Mouse (Mus musculus) adrenal gland, adult 2 months (tissue): ENCODE data around the gene Brd3os. TPM values are rescaled to one million over a fixed set of nuclear protein-coding genes. Genes with fewer than 3 reads are reported as not detected.
A peak's percentile ranks its signal among the peaks of the same experiment; 100 is the strongest.

Source experiments
- DNase-seq: peaks from one replicate; pipeline ENCODE4 v3.0.0; 2021
- polyA plus RNA-seq: library from polyadenylated mRNA; depleted of rRNA; stranded (reverse); fragments of >200 nt; gene quantifications from 2 replicates; pipeline ENCODE4 v1.2.3, GENCODE M21; 2012
- total RNA-seq, 2 experiments: library from RNA; stranded (reverse); gene quantifications; 2 replicates each; pipeline ENCODE4 v1.2.3; 2021

Gene Brd3os
- total and polyA plus RNA-seq, 3 experiments: 6.2 to 46.0 (median 17.2) TPM

DNA sequence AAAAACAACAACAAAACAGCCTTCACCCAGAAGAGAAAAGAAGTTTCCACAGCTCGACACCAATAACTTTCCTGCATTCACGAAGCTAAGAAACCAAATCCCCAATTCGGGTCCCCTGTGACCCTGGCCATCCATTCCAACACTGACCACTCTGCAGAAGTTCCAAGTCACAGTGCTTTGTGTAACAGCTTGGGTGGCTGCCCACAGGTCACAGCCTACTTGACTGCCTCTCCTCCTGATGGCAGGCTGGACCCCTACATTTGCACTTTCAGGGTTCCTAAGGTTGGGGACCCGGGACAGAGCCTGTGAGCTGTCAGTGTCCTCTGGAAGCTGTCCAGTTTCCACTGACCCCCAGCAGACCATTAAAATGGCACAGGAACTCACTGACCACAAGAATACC lies 20.8 kb downstream of the Brd3os start:
- no peak for DNase-seq

DNA sequence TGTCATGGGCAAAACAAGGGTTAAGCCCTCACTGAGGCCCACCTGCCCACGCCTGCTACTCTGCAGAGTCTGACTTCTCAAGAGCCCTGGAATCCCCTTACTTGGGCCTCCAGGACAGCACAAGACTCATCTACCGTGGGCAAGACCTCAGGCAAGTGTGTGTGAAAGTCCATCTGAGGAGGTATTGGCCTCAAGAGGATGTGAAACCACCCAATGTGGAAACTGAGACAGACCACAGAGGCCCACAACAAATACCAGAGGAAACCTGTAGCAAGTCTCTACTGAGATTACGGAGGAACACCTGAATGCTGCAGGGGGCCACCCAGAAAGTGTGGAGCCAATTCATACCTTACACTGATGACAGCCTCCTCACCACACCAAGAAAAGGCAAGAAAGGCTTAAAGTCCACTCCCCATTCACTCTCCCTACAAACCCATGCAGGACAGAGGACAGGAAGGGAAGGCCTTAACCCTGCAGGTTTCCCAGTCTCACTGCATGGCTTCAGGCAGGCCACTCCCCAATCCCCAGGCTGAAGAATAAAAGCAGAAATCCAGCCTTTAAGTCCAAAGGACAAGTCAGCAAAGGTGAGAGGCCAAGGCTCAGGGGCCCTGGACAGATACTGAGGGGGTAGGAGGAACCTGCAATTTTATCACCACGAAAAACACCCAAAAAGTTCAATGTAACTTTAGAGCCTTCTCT lies 27.3 kb downstream of the Brd3os start:
- DNase-seq: peak; percentile 2

DNA sequence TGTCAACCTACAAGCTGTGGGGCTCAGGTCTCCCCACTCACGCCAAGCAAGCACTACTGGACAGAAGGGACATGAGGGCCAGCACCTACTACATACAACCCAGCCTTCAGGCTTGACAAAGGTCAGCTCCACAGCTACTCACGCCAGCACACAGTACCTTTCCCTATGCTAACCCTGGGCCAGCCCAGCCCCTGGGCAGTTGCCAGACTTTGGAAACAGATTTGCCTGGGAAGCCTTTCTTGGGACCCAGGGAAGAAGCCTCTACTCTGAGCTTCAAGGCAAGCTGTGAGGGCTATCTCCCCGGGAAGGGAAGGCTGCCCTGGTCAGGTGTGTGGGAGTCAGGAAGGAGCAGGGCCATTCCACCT lies 27.8 kb downstream of the Brd3os start:
- DNase-seq: peak; percentile 71

DNA sequence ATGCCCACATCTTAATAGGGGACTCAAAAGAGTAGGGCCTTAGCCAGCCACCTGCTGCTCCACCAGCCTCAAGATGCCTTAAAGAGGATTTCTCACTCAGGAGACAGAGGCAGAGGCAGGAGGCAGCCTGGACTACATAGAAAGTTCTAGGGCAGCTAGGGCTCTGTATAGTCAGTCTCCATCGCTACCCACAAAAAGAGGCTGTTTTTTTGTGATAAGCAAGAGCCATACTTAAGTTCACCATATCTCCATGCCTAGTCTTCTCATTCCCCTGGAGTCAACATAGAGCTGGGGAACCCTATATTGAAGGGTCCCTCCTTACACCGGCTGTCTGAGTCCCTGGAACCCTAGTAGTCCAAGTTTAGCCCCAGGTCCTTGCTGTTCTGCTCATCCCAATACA lies 28.4 kb downstream of the Brd3os start:
- no peak for DNase-seq

DNA sequence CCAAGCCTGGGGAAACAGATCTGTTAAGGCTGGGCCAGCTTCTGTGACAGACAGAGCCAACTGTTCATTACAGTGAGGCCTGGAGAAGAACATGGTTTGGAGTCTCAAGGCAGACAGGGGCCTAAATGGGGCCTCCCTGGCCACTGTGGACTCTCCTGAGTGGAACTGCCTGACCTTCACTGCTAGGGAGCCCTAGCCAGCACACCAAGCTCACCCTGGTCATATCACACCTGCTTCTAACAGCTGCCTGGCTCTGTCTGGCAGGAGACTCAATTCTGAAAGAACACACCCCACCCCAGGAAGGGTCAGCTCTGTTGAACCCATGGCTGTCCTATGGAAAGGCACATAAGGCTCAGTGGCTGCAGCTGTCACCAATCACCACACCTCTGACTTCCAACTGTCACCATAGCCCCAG lies 29.1 kb downstream of the Brd3os start:
- DNase-seq: peak; percentile 9

DNA sequence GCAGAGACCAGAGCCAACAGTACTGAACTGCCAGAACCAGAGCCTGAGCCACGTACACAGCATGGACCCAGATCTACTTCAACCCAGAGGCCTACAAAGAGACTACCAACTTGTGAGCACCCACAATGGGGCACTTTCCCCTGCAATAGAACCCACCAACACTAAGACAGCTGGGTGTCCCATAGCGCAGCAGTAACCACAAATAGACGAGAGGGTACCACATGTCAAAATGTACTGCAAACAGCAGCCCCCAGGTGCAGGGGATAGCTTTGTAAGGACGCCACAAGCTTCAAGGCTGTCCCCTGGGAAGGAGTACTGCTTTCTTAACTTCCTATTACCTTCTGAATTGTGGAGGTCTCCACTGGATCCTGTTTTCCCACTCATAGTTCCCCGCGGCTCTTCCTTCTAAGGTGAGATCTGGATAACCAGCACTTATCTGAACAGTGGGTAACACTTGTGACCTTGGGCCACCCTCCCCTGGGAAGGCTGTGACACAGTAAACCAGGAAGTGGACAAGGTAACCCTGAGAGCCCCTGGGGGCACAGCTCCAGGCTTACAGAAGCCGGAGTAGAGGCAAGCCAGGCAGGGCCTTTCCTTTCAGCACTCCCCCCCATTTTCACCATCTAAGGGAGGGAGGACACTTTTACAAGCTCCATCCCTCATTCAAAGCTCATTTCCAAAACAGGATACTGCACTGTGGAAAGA lies 31.1 kb downstream of the Brd3os start:
- DNase-seq: peak; percentile 49

DNA sequence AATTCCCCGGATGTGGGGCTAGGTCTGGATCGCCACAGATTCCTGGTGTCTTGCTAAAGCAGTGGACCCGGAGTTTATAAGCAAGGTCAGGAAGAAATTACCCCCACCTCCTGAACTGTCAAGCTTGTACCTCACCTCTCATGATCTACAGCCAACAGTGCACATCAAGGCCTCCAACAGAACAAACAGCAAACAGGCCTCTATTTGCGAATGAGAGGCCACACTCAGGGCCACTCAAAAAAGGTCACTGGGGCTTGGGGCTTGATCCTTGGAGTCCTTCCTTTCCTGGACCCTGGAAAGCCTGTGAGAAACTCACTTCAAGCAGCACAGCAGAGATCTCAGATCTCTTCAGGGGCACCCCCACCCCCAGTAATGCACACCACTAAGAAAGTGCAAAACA lies 31.8 kb downstream of the Brd3os start:
- peak; percentile 61 for DNase-seq

DNA sequence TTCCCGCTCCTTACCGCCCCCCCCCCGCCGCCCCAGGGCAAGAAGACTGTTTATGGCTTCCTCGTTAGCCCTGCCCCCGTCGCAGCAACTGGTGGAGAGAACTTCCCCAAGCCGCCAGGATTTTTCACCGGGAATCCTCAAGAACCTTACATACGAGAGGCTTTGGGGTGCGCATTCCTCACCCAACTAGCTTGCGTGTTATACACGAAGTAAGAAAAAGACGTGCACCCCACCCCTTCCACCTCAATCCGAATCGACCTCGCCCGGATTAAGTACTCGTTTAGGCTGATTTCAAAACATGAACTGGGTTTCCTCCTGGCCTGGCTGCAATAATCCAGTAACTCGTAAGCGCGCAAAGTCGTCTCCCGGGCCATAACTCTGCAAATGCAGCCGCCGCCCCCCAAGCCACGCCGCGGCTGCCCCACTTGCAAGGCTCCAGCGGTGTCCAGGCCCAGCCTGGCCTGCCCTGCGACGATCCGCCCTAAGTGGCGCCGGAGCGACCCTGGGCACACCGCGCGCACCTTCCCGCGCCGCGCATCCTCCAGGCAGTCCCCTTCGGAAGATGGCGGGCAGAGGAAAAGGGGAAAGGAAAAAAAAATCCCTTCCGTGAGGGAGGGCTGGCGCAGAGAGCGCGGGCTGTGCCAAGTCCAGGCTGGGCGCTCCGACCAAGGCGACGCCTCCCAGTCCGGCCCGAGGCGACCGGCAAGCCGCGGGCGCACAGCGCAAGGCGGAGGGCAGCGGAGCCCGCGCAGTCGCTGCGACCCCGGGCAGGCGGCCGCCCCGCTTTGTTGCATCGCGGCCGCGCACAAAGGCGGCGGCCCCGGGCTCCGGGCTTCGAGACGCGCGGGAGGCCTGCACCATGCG lies 32.7 kb downstream of the Brd3os start:
- DNase-seq: peak; percentile 73

DNA sequence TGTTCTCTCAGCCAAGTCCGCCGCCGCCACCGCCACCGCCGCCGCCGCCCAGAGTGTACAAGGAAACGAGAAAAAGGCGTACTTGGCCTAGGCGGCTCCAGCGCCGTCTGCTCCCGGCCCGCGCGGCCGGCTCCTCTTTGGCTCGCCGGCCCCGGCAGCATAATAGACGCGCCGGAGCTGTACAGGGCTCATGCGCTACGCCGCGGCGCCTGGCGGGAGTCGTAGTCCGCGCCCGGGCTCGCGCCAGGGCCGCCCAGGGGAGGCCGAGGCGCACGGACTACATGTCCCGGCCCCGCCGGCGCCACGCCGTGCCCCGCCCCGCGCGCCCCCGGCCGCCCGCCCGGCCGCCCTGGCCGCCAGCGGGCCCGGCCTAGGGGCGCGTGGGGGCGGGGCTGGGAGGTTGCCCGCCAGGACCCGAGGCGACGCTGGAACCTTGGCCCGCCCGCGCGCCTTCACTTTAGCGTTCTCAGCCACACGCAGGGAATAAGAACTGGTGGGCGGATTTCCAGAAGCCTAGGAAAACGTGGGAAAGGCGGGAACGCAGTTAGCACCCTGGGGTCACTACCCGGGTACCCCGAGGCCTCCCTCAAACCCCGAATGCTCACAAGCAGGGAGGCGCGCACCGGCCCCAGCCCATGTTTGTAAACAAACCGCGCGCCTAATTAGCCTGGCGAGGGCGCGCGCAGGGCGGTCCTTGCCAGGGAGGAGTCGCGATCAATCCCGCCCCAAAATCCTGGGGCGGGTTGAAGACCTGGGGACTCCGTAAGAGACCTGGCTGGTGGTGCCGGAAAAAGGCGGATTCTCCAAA lies 33.6 kb downstream of the Brd3os start:
- peak; percentile 95 for DNase-seq

DNA sequence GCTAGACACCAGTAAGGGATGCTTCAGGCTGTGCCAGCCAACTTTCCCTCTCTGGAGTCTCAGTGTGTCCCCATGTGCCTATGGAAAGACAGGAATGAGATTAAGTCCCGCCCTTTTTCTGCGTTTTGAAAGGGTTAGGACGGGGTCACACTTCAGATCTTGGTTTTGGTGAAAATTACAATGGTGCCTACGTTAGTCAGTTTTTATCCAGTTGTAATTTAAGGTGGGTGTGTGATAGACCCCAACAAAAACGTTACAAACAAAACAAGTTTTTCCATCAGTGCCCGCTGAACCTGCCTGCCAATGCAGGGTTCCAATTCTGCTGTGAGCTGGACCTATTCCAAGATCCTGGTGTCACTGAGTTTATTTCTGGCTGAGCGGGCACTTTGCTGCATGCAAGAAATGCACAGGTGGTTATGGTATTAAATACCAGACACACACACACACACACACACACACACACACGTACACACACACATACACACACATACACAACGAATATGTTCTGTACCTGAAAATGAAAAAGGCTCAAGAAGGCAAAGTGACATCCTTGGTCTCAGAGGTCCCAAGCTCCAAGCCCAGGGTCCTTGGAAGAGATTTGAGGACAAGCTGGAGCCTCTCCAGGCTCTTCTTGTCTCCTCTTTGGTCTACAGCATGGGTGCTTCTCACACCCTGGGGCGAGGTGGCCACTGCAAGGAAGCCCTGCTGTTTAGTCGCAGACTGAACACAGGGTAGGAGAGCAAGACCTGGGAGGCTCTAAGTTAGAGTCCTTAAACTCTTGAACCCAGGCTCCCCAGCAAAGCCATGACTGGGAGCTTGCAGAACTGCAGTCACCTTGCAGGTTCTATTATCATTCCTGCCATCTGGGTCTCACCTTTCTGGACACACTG lies 34.4 kb downstream of the Brd3os start:
- DNase-seq: no peak

DNA sequence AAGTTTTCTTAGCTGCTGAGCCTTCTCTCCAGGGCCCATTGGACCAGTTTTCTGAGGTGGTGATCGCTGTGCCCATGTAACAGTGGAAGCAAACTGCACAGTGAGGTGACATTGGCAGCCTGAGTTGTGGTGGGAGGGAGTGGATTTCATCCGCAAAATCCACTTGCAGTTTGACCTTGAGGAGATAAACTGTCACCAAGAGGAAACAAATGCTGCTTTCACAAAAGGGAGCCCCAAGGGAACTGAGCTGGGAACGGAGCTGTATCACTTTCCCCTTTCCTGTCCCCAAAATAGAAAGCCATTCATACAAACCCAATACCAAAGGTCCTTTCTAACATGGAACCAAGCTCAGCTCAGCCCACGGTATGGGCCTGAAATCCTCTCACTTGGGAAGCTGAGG lies 37.7 kb downstream of the Brd3os start:
- peak; percentile 27 for DNase-seq

DNA sequence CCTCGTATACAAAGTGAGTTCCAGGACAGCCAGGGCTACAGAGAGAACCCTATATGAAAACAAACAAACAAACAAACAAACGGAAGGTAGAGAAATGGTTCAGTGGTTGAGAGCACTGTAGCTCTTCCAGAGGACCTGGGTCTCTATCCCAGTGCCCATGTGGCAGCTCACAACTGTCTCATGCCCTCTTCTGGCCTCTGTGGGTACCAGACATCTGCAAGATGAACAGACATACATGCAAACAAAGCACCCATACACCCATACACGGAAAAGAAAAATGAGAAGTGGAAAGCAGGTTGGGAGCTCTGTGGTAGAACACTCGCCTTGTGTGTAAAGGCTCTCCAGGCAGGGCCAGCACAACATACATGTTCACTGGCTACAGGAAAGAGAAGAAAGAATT lies 38.2 kb downstream of the Brd3os start:
- no peak for DNase-seq

DNA sequence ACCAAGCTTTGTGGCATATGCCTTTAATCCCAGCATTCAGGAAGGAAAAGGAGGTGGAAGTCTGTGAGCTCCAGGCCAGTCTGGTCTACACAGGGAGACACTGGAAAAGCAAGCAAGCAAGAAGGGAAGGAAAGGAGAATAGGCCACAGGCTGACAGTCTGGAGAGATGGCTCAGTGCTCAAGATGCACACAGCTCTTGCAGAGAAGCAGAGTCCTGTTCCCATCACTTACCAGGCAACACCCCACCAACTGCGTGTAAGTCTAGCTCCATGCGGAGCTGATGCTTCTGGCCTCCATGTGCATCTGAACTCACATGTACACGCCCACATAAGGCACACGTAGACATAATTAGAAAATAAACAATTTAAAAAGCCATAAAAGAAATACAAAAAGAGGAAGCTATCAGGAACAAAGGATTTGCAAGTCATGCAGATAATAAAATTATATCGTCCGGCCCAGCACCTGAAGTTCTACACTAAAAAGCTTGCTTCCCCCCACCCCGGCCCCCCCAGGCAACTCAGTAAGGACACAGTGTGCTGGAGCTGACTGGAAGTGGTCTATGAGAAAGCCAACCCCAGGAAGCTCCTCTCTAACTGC lies 40.2 kb downstream of the Brd3os start:
- no peak for DNase-seq

DNA sequence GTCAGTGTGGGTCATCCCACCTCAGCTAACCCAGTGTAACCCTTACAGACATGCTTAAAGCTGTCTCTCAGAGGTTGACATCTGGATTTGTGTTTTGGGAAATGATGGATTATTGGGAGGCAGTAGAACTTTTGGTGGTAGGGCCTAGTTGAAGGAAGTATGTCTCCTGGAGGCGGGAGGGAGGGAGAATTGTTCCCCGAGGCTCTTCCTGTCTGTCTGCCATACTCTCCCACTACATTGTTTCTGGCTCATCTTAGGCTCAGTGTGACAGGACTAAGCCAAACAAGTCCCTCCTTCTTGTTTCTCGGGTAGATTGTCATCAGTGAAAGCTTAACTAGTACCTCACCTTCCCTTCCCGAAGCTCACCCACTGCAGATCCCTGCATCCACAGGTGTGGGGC lies 44.6 kb downstream of the Brd3os start:
- DNase-seq: no peak

DNA sequence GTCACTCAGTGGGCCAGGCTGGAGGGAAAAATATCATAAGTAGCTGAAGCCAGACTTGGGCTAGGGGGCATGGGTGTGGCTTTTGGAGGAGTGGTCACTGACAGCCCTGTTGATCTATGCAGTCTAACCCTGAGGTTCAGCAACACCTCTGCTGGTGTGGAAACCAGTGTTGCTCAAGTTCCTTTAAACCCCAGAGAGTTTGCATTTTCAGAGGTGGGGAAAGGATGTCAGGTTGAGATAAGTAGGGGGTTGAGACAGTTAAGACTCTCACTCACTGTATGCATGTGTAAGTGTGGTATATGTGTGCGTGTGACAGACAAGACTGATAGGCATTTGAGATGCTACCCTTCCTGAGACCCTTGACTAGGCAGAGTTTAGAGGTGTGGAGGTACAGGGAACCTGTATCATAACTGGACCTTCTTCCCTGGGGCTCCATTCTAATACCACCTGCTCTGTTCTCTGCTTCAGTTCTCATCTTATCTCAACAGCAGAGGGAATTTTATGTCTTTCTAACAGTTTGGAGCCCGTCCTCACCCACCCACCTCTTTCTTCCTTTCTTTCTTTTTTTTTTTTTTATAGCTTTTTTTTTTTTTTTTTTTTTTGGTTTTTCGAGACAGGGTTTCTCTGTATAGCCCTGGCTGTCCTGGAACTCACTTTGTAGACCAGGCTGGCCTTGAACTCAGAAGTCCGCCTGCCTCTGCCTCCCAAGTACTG lies 45.4 kb downstream of the Brd3os start:
- DNase-seq: no peak

DNA sequence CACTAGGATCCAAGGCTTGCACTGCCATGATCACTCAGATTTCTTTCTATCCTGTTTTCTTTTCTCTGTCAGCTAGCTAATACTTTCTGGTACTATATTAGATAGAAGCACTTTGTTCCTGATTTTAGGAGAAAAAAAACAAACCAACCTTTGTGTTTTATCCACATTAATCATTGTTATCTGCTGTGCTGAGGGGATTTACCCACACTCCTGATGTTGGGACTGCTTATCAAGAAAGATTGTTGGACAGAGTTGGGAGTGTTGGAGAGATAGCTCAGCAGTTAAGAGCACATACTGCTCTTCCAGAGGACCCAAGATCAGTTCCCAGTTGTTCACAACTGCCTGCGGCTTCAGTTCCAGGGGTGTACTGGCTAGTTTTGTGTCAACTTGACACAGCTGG lies 46.2 kb downstream of the Brd3os start:
- no peak for DNase-seq

DNA sequence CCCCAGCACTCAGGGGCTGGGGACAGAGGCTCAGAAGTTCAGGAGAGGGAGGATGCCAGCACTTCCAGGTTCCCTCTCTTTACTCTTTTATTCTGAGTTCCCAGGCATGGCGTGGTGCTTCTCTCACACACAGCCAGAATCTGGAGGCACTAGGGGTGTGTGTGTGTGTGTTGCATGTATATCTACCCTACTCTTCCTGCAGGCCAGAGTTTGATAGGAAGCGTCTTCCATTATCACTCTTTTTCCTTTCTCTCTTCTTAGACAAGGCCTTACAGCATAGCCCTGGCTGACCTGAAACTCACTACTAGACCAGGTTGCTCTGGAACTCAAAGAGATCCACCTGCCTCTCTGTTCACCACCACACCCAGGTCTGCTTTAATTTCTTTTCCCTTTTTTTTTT lies 48.8 kb downstream of the Brd3os start:
- no peak for DNase-seq
